Mouse (Mus musculus) cortical plate, adult 2 months (tissue): ENCODE measurements at regions not wholly inside any gene's neighbourhood (a gene's known extent, or its start where the extent isn't known, plus 50 kb on each side); places are given as distances from the start of the nearest gene placed in this dataset.

Experiments
- CTCF ChIP-seq: fragments of 200-500 bp; IDR thresholded peaks from 2 replicates; pipeline ENCODE4 v1.5.1; 2011; ENCODE audit warnings: mild to moderate bottlenecking, control low read depth, low read length; ENCODE audit not compliant: insufficient read depth; ENCODE audit errors: extremely low read depth
- POLR2A ChIP-seq: fragments of 200-500 bp; IDR thresholded peaks from 2 replicates; pipeline ENCODE4 v1.6.1; 2011; ENCODE audit warnings: mild to moderate bottlenecking, low read length, control low read depth; ENCODE audit not compliant: insufficient read depth; ENCODE audit errors: extremely low read depth

GRCm38 (mm10) chr5:112154650-112155049 lies 97.7 kb downstream of the Cryba4 start:
- TF ChIP-seq CTCF: no peak
- no peak for TF ChIP-seq POLR2A
